28 mouse cellular contexts compared by ENCODE assay signal in genomic region chr5:32840029-32840428, GRCm38 (mm10). TPM values are rescaled to one million over a fixed set of nuclear protein-coding genes. Genes with fewer than 3 reads are reported as not detected.
A peak's percentile ranks its signal among the peaks of the same experiment; 100 is the strongest.
DNase-seq lines count a peak whose midpoint lies in the region; ATAC-seq and TF ChIP-seq lines count a peak whose summit lies in the region.
"Had no signal": no experiment of that assay in that cellular context is flagged by ENCODE, and none has a peak within 500 bp of the region (broad histone marks: within the 10 kb centered on the region; RNA-seq: fewer than 3 reads in every experiment).

No protein-coding gene starts in this region.

- H3K9me3 ChIP-seq in liver, postnatal 0 days (ENCODE audit: low read length) = no peaks in the 10 kb centered on the region
- no peaks in the 10 kb centered on the region for H3K9me3 ChIP-seq in liver, embryonic 11.5 days (ENCODE audit: control insufficient read depth, low read length)
- H3K9me3 ChIP-seq in ES-Bruce4 (replicated peaks; ENCODE audit: control insufficient read depth, insufficient read depth, low read length, poor library complexity, severe bottlenecking) = no peaks in the 10 kb centered on the region
- H3K9me3 ChIP-seq: embryonic facial prominence, embryonic 13.5 days; forebrain, embryonic 12.5 days; hindbrain, embryonic 10.5 days; limb, embryonic 15.5 days; midbrain, embryonic 12.5 days had no signal

- ATAC-seq in liver, postnatal 0 days = no peak
- no peak for ATAC-seq in liver, embryonic 11.5 days (replicated peaks; ENCODE audit: low FRiP score)

- TF ChIP-seq EP300 in liver, postnatal 0 days (IDR thresholded peaks at IDR 0.05; ENCODE audit: low read depth) = no peak
- TF ChIP-seq EP300 in ES-Bruce4 (IDR thresholded peaks at IDR 0.05; ENCODE audit: insufficient read depth, low read depth, low read length) = no peak

- no peak for DNase-seq in kidney, adult 2 months
- no peak for DNase-seq in kidney, postnatal 36 days
- no peak for DNase-seq in liver, postnatal 0 days
- no peak for DNase-seq in liver, embryonic 11.5 days (ENCODE audit: low spot score)
- no peak for DNase-seq in adrenal gland, postnatal 4 days (ENCODE audit: low spot score in 2 of 2)
- DNase-seq: adrenal gland, adult 2 months; cerebellum, adult 2 months; cerebellum, postnatal 25 days; heart, postnatal 10 days; kidney, adult 8-10 months; kidney, postnatal 14 days; layer of hippocampus, adult 9-11 months; left cerebral cortex, postnatal 4 days; lung, postnatal 14 days; thymus, adult 2 months; thymus, postnatal 4 days had no signal

- no peaks in the 10 kb centered on the region for H3K4me1 ChIP-seq in kidney, adult 2 months (ENCODE audit: control insufficient read depth, insufficient read depth, low read length)
- no peaks in the 10 kb centered on the region for H3K4me1 ChIP-seq in liver, postnatal 0 days (ENCODE audit: insufficient read depth)
- no peaks in the 10 kb centered on the region for H3K4me1 ChIP-seq in liver, embryonic 11.5 days (replicated peaks; ENCODE audit: control insufficient read depth, insufficient read depth, low read length)
- H3K4me1 ChIP-seq in ES-Bruce4 (ENCODE audit: control insufficient read depth, insufficient read depth, low read length) = no peaks in the 10 kb centered on the region
- no peaks in the 10 kb centered on the region; the same call in 1 of the 2 replicates for H3K4me1 ChIP-seq in bone marrow, adult 2 months (ENCODE audit: control insufficient read depth, insufficient read depth, low read length)
- H3K4me1 ChIP-seq: embryonic facial prominence, embryonic 13.5 days; forebrain, embryonic 12.5 days; heart, embryonic 12.5 days; hindbrain, embryonic 10.5 days; limb, embryonic 15.5 days; midbrain, embryonic 12.5 days had no signal

- H3K9ac ChIP-seq in liver, postnatal 0 days (replicated peaks) = no peak overlapping the region
- no peak overlapping the region for H3K9ac ChIP-seq in liver, embryonic 11.5 days (ENCODE audit: low read depth, low read length)
- H3K9ac ChIP-seq in ES-Bruce4 (ENCODE audit: low read depth, poor library complexity, severe bottlenecking) = no peak overlapping the region
- H3K9ac ChIP-seq: embryonic facial prominence, embryonic 13.5 days; forebrain, embryonic 12.5 days; heart, embryonic 12.5 days; limb, embryonic 15.5 days; midbrain, embryonic 12.5 days had no signal

- whole genome bisulfite sequencing in kidney, adult 2 months = 96% methylated on average over 2 of the region's 2 CpGs
- 91% methylated on average over 2 of the region's 2 CpGs for WGBS in liver, postnatal 0 days (ENCODE audit: insufficient replicate concordance)
- WGBS in liver, embryonic 11.5 days = 86% methylated on average over 2 of the region's 2 CpGs
- WGBS in bone marrow, adult 2 months = 93% methylated on average over 2 of the region's 2 CpGs

- no peak overlapping the region for H3K4me3 ChIP-seq in kidney, adult 2 months (ENCODE audit: insufficient read depth, low read depth, low read length)
- H3K4me3 ChIP-seq in liver, postnatal 0 days (ENCODE audit: low read depth, low read length) = no peak overlapping the region
- H3K4me3 ChIP-seq in liver, embryonic 11.5 days (ENCODE audit: low read depth, low read length) = no peak overlapping the region
- H3K4me3 ChIP-seq in ES-Bruce4 (ENCODE audit: low read depth, low read length) = no peak overlapping the region
- H3K4me3 ChIP-seq in bone marrow, adult 2 months (replicated peaks; ENCODE audit: control insufficient read depth, low read depth, low read length) = no peak overlapping the region
- H3K4me3 ChIP-seq: embryonic facial prominence, embryonic 13.5 days; erythroblast, embryonic 14.5 days; forebrain, embryonic 12.5 days; heart, embryonic 12.5 days; hindbrain, embryonic 10.5 days; limb, embryonic 15.5 days; midbrain, embryonic 12.5 days had no signal

- H3K36me3 ChIP-seq in kidney, adult 2 months (ENCODE audit: control insufficient read depth, insufficient read depth, low read length) = peaks cover 2% of the 10 kb centered on the region
- peaks cover 66% of the 10 kb centered on the region for H3K36me3 ChIP-seq in liver, postnatal 0 days (replicated peaks; ENCODE audit: insufficient read depth, low read length)
- H3K36me3 ChIP-seq in liver, embryonic 11.5 days (ENCODE audit: control insufficient read depth, insufficient read depth, low read length) = peaks cover 56% of the 10 kb centered on the region
- peaks cover 59% of the 10 kb centered on the region for H3K36me3 ChIP-seq in ES-Bruce4 (ENCODE audit: control insufficient read depth, insufficient read depth, low read length, poor library complexity, severe bottlenecking)

- TF ChIP-seq CTCF in kidney, adult 2 months (conservative IDR thresholded peaks at IDR 0.05; ENCODE audit: insufficient read depth, insufficient read length, low read depth, low read length) = peak; percentile 17; the same call in 1 of the 2 replicates
- TF ChIP-seq CTCF in liver, postnatal 0 days (IDR thresholded peaks at IDR 0.05; ENCODE audit: low read depth) = peak; percentile 46
- TF ChIP-seq CTCF in ES-Bruce4 (IDR thresholded peaks at IDR 0.05; ENCODE audit: low read depth, low read length) = peak; percentile 19
- TF ChIP-seq CTCF in bone marrow, adult 2 months (IDR thresholded peaks at IDR 0.05; ENCODE audit: control insufficient read depth, insufficient read depth, low read length) = peak; percentile 16; the same call in 1 of the 2 replicates

- no peak overlapping the region for H3K27ac ChIP-seq in kidney, adult 2 months (ENCODE audit: insufficient read depth, low read depth, low read length)
- H3K27ac ChIP-seq in liver, postnatal 0 days (ENCODE audit: low read depth) = no peak overlapping the region
- no peak overlapping the region for H3K27ac ChIP-seq in liver, embryonic 11.5 days (ENCODE audit: low read depth, low read length)
- H3K27ac ChIP-seq in ES-Bruce4 (ENCODE audit: insufficient read depth, low read length) = no peak overlapping the region
- H3K27ac ChIP-seq in bone marrow, adult 2 months (ENCODE audit: control insufficient read depth, insufficient read depth, low read depth, low read length, poor library complexity) = no peak overlapping the region
- H3K27ac ChIP-seq: embryonic facial prominence, embryonic 13.5 days; forebrain, embryonic 12.5 days; hindbrain, embryonic 10.5 days; limb, embryonic 15.5 days; midbrain, embryonic 12.5 days had no signal

- H3K27me3 ChIP-seq in kidney, adult 2 months (replicated peaks; ENCODE audit: control insufficient read depth, insufficient read depth, low read length) = no peaks in the 10 kb centered on the region
- no peaks in the 10 kb centered on the region for H3K27me3 ChIP-seq in liver, postnatal 0 days (ENCODE audit: insufficient read depth, low read length)
- no peaks in the 10 kb centered on the region for H3K27me3 ChIP-seq in liver, embryonic 11.5 days (replicated peaks; ENCODE audit: control insufficient read depth, insufficient read depth, low read length)
- no peaks in the 10 kb centered on the region for H3K27me3 ChIP-seq in ES-Bruce4 (ENCODE audit: control insufficient read depth, insufficient read depth, low read length, poor library complexity, severe bottlenecking)
- H3K27me3 ChIP-seq: embryonic facial prominence, embryonic 13.5 days; forebrain, embryonic 12.5 days; heart, embryonic 12.5 days; limb, embryonic 15.5 days; midbrain, embryonic 12.5 days had no signal

- no peak overlapping the region for H3K4me2 ChIP-seq in liver, postnatal 0 days (ENCODE audit: low read depth, low read length)
- no peak overlapping the region for H3K4me2 ChIP-seq in liver, embryonic 11.5 days
- H3K4me2 ChIP-seq: embryonic facial prominence, embryonic 13.5 days; forebrain, embryonic 12.5 days; heart, embryonic 12.5 days; limb, embryonic 15.5 days; midbrain, embryonic 12.5 days had no signal

- no peak for TF ChIP-seq POLR2A in kidney, adult 2 months (IDR thresholded peaks at IDR 0.05; ENCODE audit: low read depth, low read length)
- no peak for TF ChIP-seq POLR2A in ES-Bruce4 (IDR thresholded peaks at IDR 0.05; ENCODE audit: insufficient read depth, low read length)
- no peak for TF ChIP-seq POLR2A in bone marrow, adult 2 months (IDR thresholded peaks at IDR 0.05; ENCODE audit: borderline replicate concordance, control insufficient read depth, low read depth, low read length)

RNA-seq across cellular contexts. Expression of gene Gm20671, which starts 13.1 kb away (rescaled TPM):
- 2.8 and 8.3 TPM in 2 replicates for polyA plus RNA-seq in kidney, adult 2 months (2012; rRNA removed)
- polyA plus RNA-seq in liver, postnatal 0 days (2015; fragmentation: Nextera tagmentation; extraction: Ambion mirVana) = not detected in 2 replicates
- polyA plus RNA-seq in liver, embryonic 11.5 days (2014; fragmentation: Nextera tagmentation; extraction: Ambion mirVana) = not detected in 2 replicates
- polyA plus RNA-seq in ES-Bruce4 (2011; ENCODE audit: insufficient read depth, insufficient read length, low read depth, missing spikeins) = not detected in 2 replicates
- 0.75 TPM in 1 of 2 replicates, not detected in the other for polyA plus RNA-seq in bone marrow, adult 2 months (2011; ENCODE audit: insufficient read depth, insufficient read length, low replicate concordance, missing spikeins)
- total RNA-seq in adrenal gland, postnatal 4 days (2021) = not detected
- total RNA-seq: left cerebral cortex, adult 18-20 months; left cerebral cortex, postnatal 4 days had no signal
- polyA plus RNA-seq: embryonic facial prominence, embryonic 13.5 days; forebrain, embryonic 12.5 days; frontal cortex, adult 2 months; heart, embryonic 12.5 days; hindbrain, embryonic 10.5 days; limb, embryonic 15.5 days; midbrain, embryonic 12.5 days; stomach, embryonic 16.5 days had no signal

RNA-seq across cellular contexts. Expression of gene Prr14l, which starts 14.0 kb away (rescaled TPM):
- polyA plus RNA-seq in kidney, adult 2 months (2012; rRNA removed) = 11.2 and 15.9 TPM in 2 replicates
- polyA plus RNA-seq in liver, postnatal 0 days (2015; fragmentation: Nextera tagmentation; extraction: Ambion mirVana) = 5.6 and 7.4 TPM in 2 replicates
- polyA plus RNA-seq in liver, embryonic 11.5 days (2014; fragmentation: Nextera tagmentation; extraction: Ambion mirVana) = 13.0 and 14.1 TPM in 2 replicates
- 57.1 and 58.6 TPM in 2 replicates for polyA plus RNA-seq in ES-Bruce4 (2011; ENCODE audit: insufficient read depth, insufficient read length, low read depth, missing spikeins)
- 18.3 and 27.6 TPM in 2 replicates for polyA plus RNA-seq in bone marrow, adult 2 months (2011; ENCODE audit: insufficient read depth, insufficient read length, low replicate concordance, missing spikeins)
- total RNA-seq in adrenal gland, postnatal 4 days (2021) = 10 to 100 TPM; 32.9 to 36.4 TPM

RNA-seq across cellular contexts. Expression of gene Depdc5, which starts 23.5 kb away (rescaled TPM):
- 11.8 and 13.0 TPM in 2 replicates for polyA plus RNA-seq in kidney, adult 2 months (2012; rRNA removed)
- 3.0 and 3.6 TPM in 2 replicates for polyA plus RNA-seq in liver, postnatal 0 days (2015; fragmentation: Nextera tagmentation; extraction: Ambion mirVana)
- polyA plus RNA-seq in liver, embryonic 11.5 days (2014; fragmentation: Nextera tagmentation; extraction: Ambion mirVana) = 22.6 and 24.0 TPM in 2 replicates
- polyA plus RNA-seq in ES-Bruce4 (2011; ENCODE audit: insufficient read depth, insufficient read length, low read depth, missing spikeins) = 46.6 and 60.5 TPM in 2 replicates
- polyA plus RNA-seq in bone marrow, adult 2 months (2011; ENCODE audit: insufficient read depth, insufficient read length, low replicate concordance, missing spikeins) = 16.5 and 26.8 TPM in 2 replicates
- 10 to 100 TPM; 37.7 to 43.5 TPM for total RNA-seq in adrenal gland, postnatal 4 days (2021)

RNA-seq across cellular contexts. Expression of gene Pisd, which starts 54.6 kb away (rescaled TPM):
- 54.8 and 60.4 TPM in 2 replicates for polyA plus RNA-seq in kidney, adult 2 months (2012; rRNA removed)
- polyA plus RNA-seq in liver, postnatal 0 days (2015; fragmentation: Nextera tagmentation; extraction: Ambion mirVana) = 41.4 and 42.2 TPM in 2 replicates
- polyA plus RNA-seq in liver, embryonic 11.5 days (2014; fragmentation: Nextera tagmentation; extraction: Ambion mirVana) = 61.0 and 63.8 TPM in 2 replicates
- polyA plus RNA-seq in ES-Bruce4 (2011; ENCODE audit: insufficient read depth, insufficient read length, low read depth, missing spikeins) = 59.0 and 65.7 TPM in 2 replicates
- 13.4 and 30.1 TPM in 2 replicates for polyA plus RNA-seq in bone marrow, adult 2 months (2011; ENCODE audit: insufficient read depth, insufficient read length, low replicate concordance, missing spikeins)
- total RNA-seq in adrenal gland, postnatal 4 days (2021) = 10 to 100 TPM; 61.1 to 64.6 TPM
